Mouse (Mus musculus): ENCODE data around the gene Ccl6. TPM values are rescaled to one million over a fixed set of nuclear protein-coding genes. Genes with fewer than 3 reads are reported as not detected.

The Ccl6 gene
- total and polyA plus RNA-seq, 3 experiments: 0.30 to 1.2 (median 0.93) TPM

DNA sequence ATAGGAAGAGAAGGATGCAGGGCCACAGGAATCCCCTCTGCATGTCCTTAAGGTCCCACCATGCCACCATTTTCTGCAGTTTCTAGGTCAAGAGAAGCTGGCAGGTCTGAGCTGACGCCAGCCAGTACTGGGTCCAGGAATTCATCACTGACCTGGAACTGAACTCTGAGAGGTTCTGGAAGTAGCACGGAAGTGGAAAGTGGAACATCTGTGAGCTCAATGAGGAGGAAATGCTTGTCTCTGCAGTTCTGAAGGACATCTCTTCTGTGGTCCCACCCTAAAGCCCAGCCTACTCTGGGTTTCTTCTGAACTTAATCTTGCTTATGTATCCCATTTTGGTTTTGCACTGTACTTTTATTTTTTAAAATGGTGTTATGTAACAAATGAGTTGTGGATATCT, 38.2 kb upstream of the Ccl6 start:
- Histone ChIP-seq H3K4me2 (ENCODE audit: insufficient read depth, low read depth, poor library complexity, severe bottlenecking) (no peak overlapping the region), H3K36me3 (replicated peaks in 1 of 2; ENCODE audit: control insufficient read depth in 1 of 2, insufficient read depth in 1 of 2, low read length in 1 of 2) (no peaks in the 10 kb centered on the region), H3K4me3 (replicated peaks in 1 of 3; ENCODE audit: low read depth in 2 of 3, low read length in 2 of 3, poor library complexity in 1 of 3) (no peak overlapping the region), H3K27me3 (replicated peaks) (no peaks in the 10 kb centered on the region), H3K9ac (ENCODE audit: insufficient read depth, low read depth) (no peak overlapping the region), H3K79me2 (replicated peaks; ENCODE audit: control insufficient read depth, extremely low read depth, insufficient read depth, poor library complexity, severe bottlenecking) (no peaks in the 10 kb centered on the region), H3K4me1 (ENCODE audit: control insufficient read depth in 1 of 2, insufficient read depth in 2 of 2) (peaks cover 11 to 12% of the 10 kb centered on the region in 2 experiments), H3K9me3 (replicated peaks; ENCODE audit: low read length) (no peaks in the 10 kb centered on the region), H3K27ac (ENCODE audit: insufficient read depth, low read depth) (no peak overlapping the region)
- dilution Hi-C loops (cut with MboI; ENCODE audit: extremely low pct_ligation_motif_present, extremely low pct_unique_long_range_greater_than_20kb, low sequenced_read_pairs): no loop called here
- in situ Hi-C loops (cut with MboI; ENCODE audit: low pct_ligation_motif_present, low pct_unique_long_range_greater_than_20kb, low sequenced_read_pairs): loop anchor here (5.0 to 10.0 kb wide), 3 partner anchors 69 to 186 kb away; no protein-coding TSS in a partner anchor
- TF ChIP-seq MAZ (IDR thresholded peaks at IDR 0.05; ENCODE audit: low read depth, low read length): no peak
- no peak for TF ChIP-seq CHD1 (IDR thresholded peaks at IDR 0.05; ENCODE audit: low read depth, low read length)
- TF ChIP-seq IRF4 (IDR thresholded peaks at IDR 0.05; ENCODE audit: low read depth, low read length): no peak
- no peak for TF ChIP-seq USF1 (IDR thresholded peaks at IDR 0.05; ENCODE audit: low read depth, low read length)
- no peak for TF ChIP-seq CTCF (conservative IDR thresholded peaks at IDR 0.05 in 1 of 2, IDR thresholded peaks at IDR 0.05 in 1 of 2; ENCODE audit: low read depth in 2 of 2, low read length in 2 of 2)
- no peak for TF ChIP-seq JUND (conservative IDR thresholded peaks at IDR 0.05; ENCODE audit: low read depth, low read length)
- TF ChIP-seq MEF2A (IDR thresholded peaks at IDR 0.05; ENCODE audit: borderline replicate concordance, low read depth, low read length): no peak
- TF ChIP-seq RCOR1 (conservative IDR thresholded peaks at IDR 0.05; ENCODE audit: low read depth, low read length): no peak
- no peak for TF ChIP-seq E2F4 (IDR thresholded peaks at IDR 0.05; ENCODE audit: insufficient replicate concordance, low read depth, low read length)
- no peak for TF ChIP-seq MXI1 (IDR thresholded peaks at IDR 0.05; ENCODE audit: low read depth, low read length)
- no peak for TF ChIP-seq TCF12 (IDR thresholded peaks at IDR 0.05; ENCODE audit: low read depth, low read length)
- no peak for TF ChIP-seq SMC3 (IDR thresholded peaks at IDR 0.05; ENCODE audit: low read depth, low read length)
- TF ChIP-seq MAX (IDR thresholded peaks at IDR 0.05; ENCODE audit: low read length): no peak
- TF ChIP-seq UBTF (IDR thresholded peaks at IDR 0.05; ENCODE audit: low read depth, low read length): no peak
- DNase-seq (ENCODE audit: extremely low read depth): no peak

DNA sequence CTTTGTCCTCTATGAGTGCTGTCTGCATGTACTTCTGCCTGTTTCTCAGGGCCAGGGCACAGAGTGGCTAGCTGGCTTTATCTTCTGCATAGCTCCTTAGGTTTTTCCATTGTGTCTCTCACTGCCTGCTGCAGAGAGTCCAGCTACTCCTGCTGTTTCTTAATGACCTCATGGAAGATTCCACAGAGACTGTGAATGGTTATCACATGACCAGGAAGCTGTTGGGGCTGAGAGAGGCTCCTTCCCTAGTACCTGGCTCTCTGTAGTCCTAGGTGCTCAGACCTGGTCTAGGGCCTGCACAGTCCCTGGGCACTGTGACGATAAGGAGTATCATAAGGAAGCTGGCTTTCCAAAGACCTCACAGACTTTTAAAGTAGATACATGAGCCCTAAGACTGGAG, 37.7 kb upstream of the Ccl6 start:
- Histone ChIP-seq H3K27me3 (replicated peaks) (no peaks in the 10 kb centered on the region), H3K27ac (ENCODE audit: insufficient read depth, low read depth) (no peak overlapping the region), H3K9ac (ENCODE audit: insufficient read depth, low read depth) (no peak overlapping the region), H3K4me1 (ENCODE audit: control insufficient read depth in 1 of 2, insufficient read depth in 2 of 2) (peaks cover 11 to 12% of the 10 kb centered on the region in 2 experiments), H3K9me3 (replicated peaks; ENCODE audit: low read length) (no peaks in the 10 kb centered on the region), H3K4me3 (replicated peaks in 1 of 3; ENCODE audit: low read depth in 2 of 3, low read length in 2 of 3, poor library complexity in 1 of 3) (no peak overlapping the region), H3K36me3 (replicated peaks in 1 of 2; ENCODE audit: control insufficient read depth in 1 of 2, insufficient read depth in 1 of 2, low read length in 1 of 2) (no peaks in the 10 kb centered on the region), H3K4me2 (ENCODE audit: insufficient read depth, low read depth, poor library complexity, severe bottlenecking) (no peak overlapping the region), H3K79me2 (replicated peaks; ENCODE audit: control insufficient read depth, extremely low read depth, insufficient read depth, poor library complexity, severe bottlenecking) (no peaks in the 10 kb centered on the region)
- no peak for TF ChIP-seq ELF1 (IDR thresholded peaks at IDR 0.05; ENCODE audit: low read depth, low read length)
- TF ChIP-seq MAFK (IDR thresholded peaks at IDR 0.05; ENCODE audit: insufficient replicate concordance, low read length): no peak
- no peak for TF ChIP-seq MXI1 (IDR thresholded peaks at IDR 0.05; ENCODE audit: low read depth, low read length)
- TF ChIP-seq BHLHE40 (IDR thresholded peaks at IDR 0.05; ENCODE audit: low read depth, low read length): no peak
- TF ChIP-seq TCF12 (IDR thresholded peaks at IDR 0.05; ENCODE audit: low read depth, low read length): no peak
- no peak for TF ChIP-seq CHD1 (IDR thresholded peaks at IDR 0.05; ENCODE audit: low read depth, low read length)
- no peak for TF ChIP-seq ZNF384 (IDR thresholded peaks at IDR 0.05; ENCODE audit: low read depth, low read length)
- no peak for TF ChIP-seq NRF1 (IDR thresholded peaks at IDR 0.05; ENCODE audit: low read depth, low read length)
- no peak for TF ChIP-seq ETS1 (conservative IDR thresholded peaks at IDR 0.05; ENCODE audit: low read depth, low read length)
- TF ChIP-seq RCOR1 (conservative IDR thresholded peaks at IDR 0.05; ENCODE audit: low read depth, low read length): no peak
- TF ChIP-seq SMC3 (IDR thresholded peaks at IDR 0.05; ENCODE audit: low read depth, low read length): no peak
- TF ChIP-seq MAX (IDR thresholded peaks at IDR 0.05; ENCODE audit: low read length): no peak
- TF ChIP-seq USF1 (IDR thresholded peaks at IDR 0.05; ENCODE audit: low read depth, low read length): no peak
- in situ Hi-C loops (cut with MboI; ENCODE audit: low pct_ligation_motif_present, low pct_unique_long_range_greater_than_20kb, low sequenced_read_pairs): loop anchor here (5.0 to 10.0 kb wide), 3 partner anchors 68 to 186 kb away; no protein-coding TSS in a partner anchor
- dilution Hi-C loops (cut with MboI; ENCODE audit: extremely low pct_ligation_motif_present, extremely low pct_unique_long_range_greater_than_20kb, low sequenced_read_pairs): no loop called here
- DNase-seq (ENCODE audit: extremely low read depth): no peak

Data from CH12.LX (cell line).